Mouse (Mus musculus): ENCODE measurements around the gene Gng12.

The Gng12 gene

GRCm38 (mm10) chr6:67046937-67047336, 150.7 kb downstream of the Gng12 start:
- Histone ChIP-seq H3K36me3 (ENCODE audit: control insufficient read depth, insufficient read depth, low read length, poor library complexity, severe bottlenecking) (no peaks in the 10 kb centered on the region), H3K27me3 (ENCODE audit: control insufficient read depth, insufficient read depth, low read length, poor library complexity, severe bottlenecking) (no peaks in the 10 kb centered on the region)
- no peak for DNase-seq (ENCODE audit: low read depth, low spot score)

GRCm38 (mm10) chr6:67048052-67048691, 152.0 kb downstream of the Gng12 start:
- H3K36me3 ChIP-seq (ENCODE audit: control insufficient read depth, insufficient read depth, low read length, poor library complexity, severe bottlenecking): no peaks in the 10 kb centered on the region
- no peak for DNase-seq (ENCODE audit: low read depth, low spot score)
- no peaks in the 10 kb centered on the region for H3K27me3 ChIP-seq (ENCODE audit: control insufficient read depth, insufficient read depth, low read length, poor library complexity, severe bottlenecking)

GRCm38 (mm10) chr6:67048880-67049694, 152.9 kb downstream of the Gng12 start:
- DNase-seq (ENCODE audit: low read depth, low spot score): no peak
- Histone ChIP-seq H3K27me3 (ENCODE audit: control insufficient read depth, insufficient read depth, low read length, poor library complexity, severe bottlenecking) (no peaks in the 10 kb centered on the region), H3K36me3 (ENCODE audit: control insufficient read depth, insufficient read depth, low read length, poor library complexity, severe bottlenecking) (no peaks in the 10 kb centered on the region)

- DNase-seq (ENCODE audit: low read depth, low spot score): no peak
- Histone ChIP-seq H3K27me3 (ENCODE audit: control insufficient read depth, insufficient read depth, low read length, poor library complexity, severe bottlenecking) (no peaks in the 10 kb centered on the region), H3K36me3 (ENCODE audit: control insufficient read depth, insufficient read depth, low read length, poor library complexity, severe bottlenecking) (no peaks in the 10 kb centered on the region)
Observed at GRCm38 (mm10) chr6:67049695-67050038, 153.5 kb downstream of the Gng12 start.

- Histone ChIP-seq H3K27me3 (ENCODE audit: control insufficient read depth, insufficient read depth, low read length, poor library complexity, severe bottlenecking) (no peaks in the 10 kb centered on the region), H3K36me3 (ENCODE audit: control insufficient read depth, insufficient read depth, low read length, poor library complexity, severe bottlenecking) (no peaks in the 10 kb centered on the region)
- DNase-seq (ENCODE audit: low read depth, low spot score): no peak
Observed at GRCm38 (mm10) chr6:67050063-67050462, 153.9 kb downstream of the Gng12 start.

- Histone ChIP-seq H3K27me3 (ENCODE audit: control insufficient read depth, insufficient read depth, low read length, poor library complexity, severe bottlenecking) (no peaks in the 10 kb centered on the region), H3K36me3 (ENCODE audit: control insufficient read depth, insufficient read depth, low read length, poor library complexity, severe bottlenecking) (no peaks in the 10 kb centered on the region)
- peak; percentile 85 for DNase-seq (ENCODE audit: low read depth, low spot score)
Observed at GRCm38 (mm10) chr6:67056108-67056888, 160.1 kb downstream of the Gng12 start.

- no peak for DNase-seq (ENCODE audit: low read depth, low spot score)
- no peaks in the 10 kb centered on the region for H3K27me3 ChIP-seq (ENCODE audit: control insufficient read depth, insufficient read depth, low read length, poor library complexity, severe bottlenecking)
Observed at GRCm38 (mm10) chr6:67056889-67057564, 160.8 kb downstream of the Gng12 start.

GRCm38 (mm10) chr6:67057574-67057973, 161.4 kb downstream of the Gng12 start:
- H3K36me3 ChIP-seq (ENCODE audit: control insufficient read depth, insufficient read depth, low read length, poor library complexity, severe bottlenecking): no peaks in the 10 kb centered on the region
- no peaks in the 10 kb centered on the region for H3K27me3 ChIP-seq (ENCODE audit: control insufficient read depth, insufficient read depth, low read length, poor library complexity, severe bottlenecking)
- no peak for DNase-seq (ENCODE audit: low read depth, low spot score)

More at GRCm38 (mm10) chr6:67056889-67057564, 160.8 kb downstream of the Gng12 start:
- H3K36me3 ChIP-seq (ENCODE audit: control insufficient read depth, insufficient read depth, low read length, poor library complexity, severe bottlenecking): no peaks in the 10 kb centered on the region

GRCm38 (mm10) chr6:67057991-67058696, 161.9 kb downstream of the Gng12 start:
- H3K36me3 ChIP-seq (ENCODE audit: control insufficient read depth, insufficient read depth, low read length, poor library complexity, severe bottlenecking): no peaks in the 10 kb centered on the region
- no peak for DNase-seq (ENCODE audit: low read depth, low spot score)
- no peaks in the 10 kb centered on the region for H3K27me3 ChIP-seq (ENCODE audit: control insufficient read depth, insufficient read depth, low read length, poor library complexity, severe bottlenecking)

GRCm38 (mm10) chr6:67060057-67060456, 163.9 kb downstream of the Gng12 start:
- no peaks in the 10 kb centered on the region for H3K36me3 ChIP-seq (ENCODE audit: control insufficient read depth, insufficient read depth, low read length, poor library complexity, severe bottlenecking)
- DNase-seq (ENCODE audit: low read depth, low spot score): peak; percentile 14
- no peaks in the 10 kb centered on the region for H3K27me3 ChIP-seq (ENCODE audit: control insufficient read depth, insufficient read depth, low read length, poor library complexity, severe bottlenecking)

GRCm38 (mm10) chr6:67069219-67069762, 173.1 kb downstream of the Gng12 start:
- H3K27me3 ChIP-seq (ENCODE audit: control insufficient read depth, insufficient read depth, low read length, poor library complexity, severe bottlenecking): no peaks in the 10 kb centered on the region
- DNase-seq (ENCODE audit: low read depth, low spot score): peak; percentile 42
- H3K36me3 ChIP-seq (ENCODE audit: control insufficient read depth, insufficient read depth, low read length, poor library complexity, severe bottlenecking): no peaks in the 10 kb centered on the region

- Histone ChIP-seq H3K27me3 (ENCODE audit: control insufficient read depth, insufficient read depth, low read length, poor library complexity, severe bottlenecking) (no peaks in the 10 kb centered on the region), H3K36me3 (ENCODE audit: control insufficient read depth, insufficient read depth, low read length, poor library complexity, severe bottlenecking) (no peaks in the 10 kb centered on the region)
- DNase-seq (ENCODE audit: low read depth, low spot score): peak; percentile 49
Observed at GRCm38 (mm10) chr6:67069800-67070315, 173.7 kb downstream of the Gng12 start.
